Mouse (Mus musculus): ENCODE results near the gene Ergic1.

Ergic1 gene

DNA sequence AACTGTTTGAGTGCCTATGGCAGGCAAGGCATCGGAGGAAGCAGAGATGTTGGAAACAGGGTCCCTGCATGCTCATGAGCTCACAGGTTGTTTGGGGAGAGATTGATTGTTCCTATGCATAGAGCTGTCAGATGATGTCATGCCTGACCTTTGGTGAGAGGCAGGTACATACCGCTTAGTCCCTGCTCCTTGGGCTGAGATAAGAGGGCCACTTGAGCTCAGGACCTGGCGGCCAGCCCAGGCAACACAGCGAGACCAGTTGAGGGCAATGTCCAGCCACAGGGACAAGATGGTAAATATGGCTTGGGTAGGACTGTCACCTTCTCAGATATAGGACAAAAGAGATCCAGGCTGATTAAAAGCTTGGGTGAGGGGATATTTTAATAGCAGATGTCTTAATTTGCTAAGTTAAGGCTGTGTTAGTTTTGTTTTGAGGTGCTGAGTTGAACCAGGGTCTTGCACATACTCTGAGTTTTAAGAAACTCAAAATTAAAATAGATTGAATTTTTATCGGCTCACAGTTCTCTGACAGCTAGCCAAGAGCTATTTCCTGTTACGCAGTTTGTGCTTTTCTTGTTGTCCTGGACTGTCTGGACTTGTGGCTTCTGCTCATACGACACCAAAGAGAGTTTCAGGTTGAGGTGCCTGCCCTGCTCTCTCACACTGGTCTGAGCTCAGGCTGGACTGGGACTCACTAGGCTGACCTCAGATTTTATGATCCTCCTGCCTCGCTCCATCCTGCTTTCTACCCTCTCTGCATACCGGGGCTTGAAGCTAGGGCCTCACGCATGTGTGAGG, 138.7 kb downstream of the Ergic1 start:
- DNase-seq (ENCODE audit: extremely low spot score, low spot score): no peak

GRCm38 (mm10) chr17:26701565-26701964, 140.3 kb downstream of the Ergic1 start:
- no peak for DNase-seq (ENCODE audit: extremely low spot score, low spot score)

DNA sequence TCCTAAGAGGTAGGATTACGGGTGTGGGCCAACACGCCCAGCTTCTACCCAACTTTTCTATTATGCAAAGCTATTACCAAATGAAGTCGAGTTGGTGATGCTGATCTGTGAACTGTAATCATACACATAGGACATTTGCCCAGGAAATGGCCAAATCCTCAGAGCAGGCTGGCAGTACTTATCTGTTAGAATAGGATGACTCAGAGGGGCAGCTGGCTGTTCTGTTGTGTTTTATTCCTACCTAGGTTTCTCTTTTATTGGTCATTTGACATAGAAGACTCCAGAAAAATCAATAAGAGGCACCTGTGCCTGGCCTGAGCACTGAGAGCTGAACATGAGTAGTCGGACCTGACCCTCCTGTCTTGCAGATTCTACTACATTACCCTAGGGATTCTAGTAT, 141.3 kb downstream of the Ergic1 start:
- DNase-seq (ENCODE audit: extremely low spot score, low spot score): no peak

DNA sequence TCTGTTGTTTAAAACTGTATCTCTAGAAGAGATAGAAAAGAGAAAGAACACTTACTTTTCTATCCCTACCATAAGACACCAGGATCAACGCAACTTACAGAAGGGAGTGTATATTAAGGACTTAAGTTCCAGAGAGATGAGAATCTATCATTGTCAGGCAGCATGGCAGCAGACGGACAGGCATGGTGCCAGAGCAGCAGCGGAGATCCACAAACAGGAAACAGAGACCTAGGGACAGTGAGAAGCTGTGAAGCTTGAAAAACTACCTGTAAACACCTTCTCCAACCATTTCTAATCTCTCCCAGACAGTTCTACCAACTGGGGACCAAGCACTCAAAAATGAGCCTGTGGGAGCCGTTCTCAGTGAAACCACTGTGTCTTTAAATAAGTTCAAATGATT, 142.4 kb downstream of the Ergic1 start:
- no peak for DNase-seq (ENCODE audit: extremely low spot score, low spot score)

GRCm38 (mm10) chr17:26705463-26706359, 144.4 kb downstream of the Ergic1 start:
- no peak for DNase-seq (ENCODE audit: extremely low spot score, low spot score)

Measured in neural tube, embryonic 10.5 days (tissue).